Mouse (Mus musculus) Patski (cell line): ENCODE results near the gene Coro1c. TPM values are rescaled to one million over a fixed set of nuclear protein-coding genes. Genes with fewer than 3 reads are reported as not detected.

Experiments
- ATAC-seq: fragments of 100-300 bp; one replicate; pipeline ENCODE4 v1.8.0; 2021
- CTCF ChIA-PET: fragments of 350-600 bp; sonication (Branson Sonifier 250); formaldehyde crosslinking; loops from one replicate; lab custom pipeline; 2022; ENCODE audit warnings: inconsistent platforms; lab: Charles Lee
- POLR2A ChIA-PET: fragments of 350-600 bp; sonication (Branson Sonifier 250); formaldehyde crosslinking; loops from one replicate; lab custom pipeline; 2022; ENCODE audit warnings: antibody characterized with exemption, inconsistent platforms; lab: Charles Lee
- DNase-seq: peaks from one replicate; pipeline ENCODE4 v3.0.0-alpha.2; 2011; ENCODE audit warnings: low read depth, low spot score
- H3K27me3 ChIP-seq: fragments of 371-371 bp; one replicate; pipeline ENCODE4 v1.5.1; 2021
- CTCF ChIP-seq: fragments of 100-300 bp; IDR thresholded peaks from one replicate; pipeline ENCODE4 v1.5.1; 2021
- in situ Hi-C: fragments of 300-500 bp; cut with MboI; formaldehyde crosslinking; loops from 3 replicates; pipeline ENCODE4 v1.11.1; 2018; ENCODE audit warnings: low pct_unique_long_range_greater_than_20kb, mixed read lengths
- polyA plus RNA-seq: library from polyadenylated mRNA; unstranded; gene quantifications from one replicate; pipeline ENCODE4 v1.2.3, GENCODE M21; 2021

Coro1c gene
- polyA plus RNA-seq, 1 experiment from 2014 or later = 160 TPM

DNA sequence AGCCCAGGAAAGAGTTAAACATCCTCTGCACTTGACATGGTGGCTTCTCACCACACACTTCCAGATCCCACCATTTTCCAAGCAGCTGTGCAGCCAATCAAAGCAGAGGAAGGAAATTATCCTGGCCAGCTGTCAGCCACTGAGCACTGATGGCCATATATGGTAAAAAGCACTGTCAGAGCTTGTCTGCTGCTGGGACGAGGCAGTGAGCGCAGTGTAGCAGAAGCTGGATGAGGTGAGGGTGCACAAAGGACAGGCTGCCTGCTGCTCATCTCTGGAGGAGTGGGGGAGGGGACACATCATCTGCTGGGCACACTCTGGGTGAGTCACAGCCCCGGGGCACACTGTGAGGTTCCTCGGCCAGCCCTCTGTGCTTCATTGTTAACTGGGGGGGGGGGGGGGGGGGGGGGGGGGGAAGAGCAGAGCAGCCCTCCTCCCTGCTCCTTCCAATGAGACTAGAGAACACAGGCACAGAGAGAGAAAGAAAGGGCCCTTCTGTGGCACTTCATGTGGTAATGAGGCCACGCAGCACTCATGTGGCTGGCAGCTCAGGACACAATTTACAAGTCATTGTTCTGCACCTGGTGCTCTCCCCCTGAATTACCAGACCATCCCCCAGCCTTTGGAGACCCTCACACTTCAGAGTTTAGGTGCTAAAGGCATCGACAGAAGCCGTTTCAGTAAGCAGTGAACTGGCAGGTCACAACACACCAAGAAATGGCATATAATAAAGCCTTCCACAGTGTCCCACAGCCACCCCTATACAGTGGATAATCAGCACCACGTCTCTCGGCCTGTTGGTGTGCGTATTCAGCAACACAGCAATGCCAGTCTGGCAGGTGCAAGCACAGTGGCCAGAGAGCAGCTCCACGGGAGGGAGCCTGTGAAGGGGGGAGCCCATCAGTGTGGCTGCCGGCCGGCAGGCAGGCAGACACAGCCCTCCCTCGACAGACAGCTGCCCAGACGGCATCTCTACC is 35.3 kb downstream of the Coro1c start:
- POLR2A ChIA-PET = interaction anchor here (0.5 to 1.8 kb wide), 3 partner anchors 10 to 34 kb away, joined by 3 to 5 read pairs (median 4); no protein-coding TSS in a partner anchor
- in situ Hi-C loops = no loop called here
- peak; percentile 100 for DNase-seq

DNA sequence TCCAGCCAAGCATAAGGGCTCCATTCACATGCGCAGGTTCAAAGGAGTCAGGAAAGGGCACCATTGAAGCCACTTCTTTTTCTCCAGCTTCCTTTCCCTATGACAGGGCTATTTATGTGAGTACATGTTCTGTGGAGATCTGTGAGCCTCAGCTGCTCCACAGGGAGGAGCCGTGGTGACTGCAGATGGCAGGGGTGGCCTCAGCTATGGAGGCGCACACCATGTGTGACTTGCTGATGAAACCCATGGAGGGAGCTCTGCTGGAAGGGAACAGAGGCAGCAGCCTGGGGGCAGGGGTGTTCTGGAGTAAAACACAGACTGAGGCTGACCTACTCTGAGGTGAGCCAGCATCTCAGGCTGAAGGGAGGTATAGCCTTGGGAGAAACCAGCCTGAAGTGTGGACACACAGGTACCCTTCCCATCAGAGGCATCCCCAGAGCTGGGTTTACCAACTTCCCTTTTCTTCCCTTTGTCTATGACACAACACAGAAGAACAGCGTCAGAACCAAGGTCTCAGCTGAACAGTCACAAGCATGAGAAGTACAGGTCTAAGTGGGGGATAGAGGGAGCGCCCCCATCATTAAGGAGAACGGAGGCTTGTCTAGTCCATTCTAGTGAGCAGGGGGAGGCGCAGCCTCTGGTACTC is 36.5 kb downstream of the Coro1c start:
- no peaks in the 10 kb centered on the region for H3K27me3 ChIP-seq
- ChIA-PET POLR2A (interaction anchor here (0.7 kb wide), 1 partner anchor 14 kb away, joined by 3 read pairs; no protein-coding TSS in a partner anchor), CTCF (interaction anchor here (0.9 to 3.7 kb wide), 7 partner anchors 9 to 175 kb away, joined by 3 to 15 read pairs (median 4); no protein-coding TSS in a partner anchor)
- ATAC-seq (no peak), DNase-seq (no peak)
- in situ Hi-C loops = no loop called here
- TF ChIP-seq CTCF = no peak

More for the DNA sequence above, 35.3 kb downstream of the Coro1c start:
- CTCF ChIA-PET = interaction anchor here (0.7 to 3.7 kb wide), 13 partner anchors 11 to 173 kb away, joined by 3 to 15 read pairs (median 4); partner anchors contain the start of gene Coro1c
- no peak for TF ChIP-seq CTCF
- ATAC-seq = peak; percentile 91
- no peaks in the 10 kb centered on the region for H3K27me3 ChIP-seq

DNA sequence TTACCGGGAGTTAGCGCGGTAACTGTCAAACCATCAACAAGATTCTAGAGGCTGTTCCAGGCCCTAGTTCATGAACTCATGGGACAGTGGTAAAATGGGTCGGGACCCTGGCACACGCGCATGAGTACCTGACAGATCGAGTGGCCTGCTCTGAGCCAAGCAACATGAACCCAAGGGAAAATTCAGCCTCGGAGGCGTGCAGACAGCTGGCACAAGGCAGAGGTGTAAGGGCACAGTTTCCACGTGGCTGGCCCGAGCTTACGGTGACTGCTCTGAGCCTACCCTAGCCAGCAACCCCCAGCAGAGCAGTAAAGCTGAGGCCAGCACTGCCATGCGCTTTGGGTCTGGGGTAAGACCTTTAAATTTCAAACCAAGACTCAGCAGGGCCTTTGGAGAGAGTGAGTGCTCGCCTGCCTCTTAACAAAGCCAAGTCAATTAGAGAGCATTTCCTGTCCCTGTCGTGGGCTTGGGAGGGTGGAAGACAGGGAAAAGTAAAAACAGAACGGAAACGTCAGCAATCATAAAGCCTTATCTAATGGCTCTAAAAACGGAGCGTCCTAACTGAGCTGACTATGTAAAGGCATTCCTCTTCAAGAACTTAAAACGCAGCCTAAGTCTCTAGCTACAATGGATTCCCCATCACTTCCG is 38.0 kb downstream of the Coro1c start:
- DNase-seq (no peak), ATAC-seq (no peak)
- TF ChIP-seq CTCF = no peak
- H3K27me3 ChIP-seq = no peaks in the 10 kb centered on the region
- ChIA-PET POLR2A (no interaction called here), CTCF (interaction anchor here (1.1 to 3.7 kb wide), 3 partner anchors 12 to 21 kb away, joined by 3 to 15 read pairs (median 3); no protein-coding TSS in a partner anchor)
- in situ Hi-C loops = no loop called here

DNA sequence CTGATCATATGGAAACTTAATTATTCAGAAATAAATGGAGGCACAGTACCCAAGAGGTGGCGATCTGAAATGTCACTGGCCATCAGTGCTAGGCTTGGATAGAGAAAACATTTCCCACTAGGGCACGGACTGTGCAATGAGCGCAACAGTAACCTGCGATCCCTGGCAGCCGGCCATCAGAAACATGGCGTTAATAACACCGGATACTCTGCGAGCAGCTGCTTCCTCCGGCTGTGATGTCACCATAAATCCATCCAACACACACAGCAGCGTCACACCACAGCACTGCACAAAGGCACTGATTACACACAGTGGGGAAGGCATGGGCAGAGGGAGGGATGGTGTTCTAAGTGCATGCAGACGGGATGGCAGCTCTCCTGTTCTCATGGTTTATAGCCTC is 39.4 kb downstream of the Coro1c start:
- in situ Hi-C loops = loop anchor here (5.0 kb wide), 1 partner anchor 33 kb away; no protein-coding TSS in a partner anchor
- ChIA-PET POLR2A (interaction anchor here (0.6 kb wide), 1 partner anchor 33 kb away, joined by 3 read pairs; no protein-coding TSS in a partner anchor), CTCF (interaction anchor here (1.3 to 1.4 kb wide), 2 partner anchors 11 to 43 kb away, joined by 3 read pairs; no protein-coding TSS in a partner anchor)
- ATAC-seq (no peak), DNase-seq (no peak)
- no peaks in the 10 kb centered on the region for H3K27me3 ChIP-seq
- TF ChIP-seq CTCF = no peak

DNA sequence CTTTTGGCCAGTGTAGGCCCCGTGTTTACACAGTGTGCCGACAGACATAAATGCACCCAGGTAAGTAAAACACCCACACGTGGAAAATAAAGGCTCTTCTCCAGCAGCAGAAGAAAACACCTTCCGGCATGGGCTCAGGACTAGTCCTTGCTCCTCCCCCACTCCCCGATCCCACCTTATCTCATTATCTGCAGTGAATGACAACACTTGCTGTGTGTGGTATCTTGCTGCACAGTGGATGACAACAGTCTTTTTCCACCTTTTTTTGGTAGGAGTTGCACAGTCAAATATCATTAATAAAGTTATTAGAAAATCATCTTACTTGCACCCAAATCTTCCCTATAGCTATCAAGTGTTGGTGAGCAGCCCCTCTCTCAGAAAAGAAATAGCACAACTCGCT is 43.6 kb downstream of the Coro1c start:
- no peak for ATAC-seq
- no peak for DNase-seq
- no peaks in the 10 kb centered on the region for H3K27me3 ChIP-seq
- in situ Hi-C loops = loop anchor here (5.0 kb wide), 1 partner anchor 37 kb away; no protein-coding TSS in a partner anchor
- ChIA-PET CTCF (interaction anchor here (0.7 to 1.5 kb wide), 2 partner anchors 36 to 44 kb away, joined by 3 to 5 read pairs; partner anchors contain the start of gene Coro1c), POLR2A (no interaction called here)
- no peak for TF ChIP-seq CTCF

DNA sequence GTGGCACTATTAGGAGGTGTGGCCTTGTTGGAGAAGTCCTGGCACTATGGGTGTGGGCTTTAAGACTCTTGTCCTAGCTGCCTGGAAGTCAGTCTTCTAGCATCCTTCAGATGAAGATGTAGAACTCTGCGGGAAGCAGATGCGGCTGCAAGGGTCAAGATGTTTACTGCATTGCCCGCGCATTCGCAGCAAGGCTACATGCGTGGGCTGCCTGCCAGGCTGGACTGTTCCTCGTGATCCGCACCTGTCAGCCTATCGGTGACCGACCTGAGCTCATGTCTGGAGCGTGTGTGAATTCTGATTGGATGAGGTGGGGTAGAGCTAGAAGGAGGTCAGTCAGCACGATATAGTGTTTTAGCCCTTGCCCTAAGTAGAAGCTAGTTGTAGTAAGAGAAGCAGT is 44.6 kb downstream of the Coro1c start:
- in situ Hi-C loops = no loop called here
- no peaks in the 10 kb centered on the region for H3K27me3 ChIP-seq
- POLR2A ChIA-PET = interaction anchor here (0.5 kb wide), 1 partner anchor 28 kb away, joined by 3 read pairs; no protein-coding TSS in a partner anchor
- TF ChIP-seq CTCF = no peak
- DNase-seq (no peak), ATAC-seq (no peak)
- CTCF ChIA-PET = interaction anchor here (0.7 to 1.5 kb wide), 3 partner anchors 37 to 183 kb away, joined by 3 to 5 read pairs (median 3); partner anchors contain the start of gene Coro1c

DNA sequence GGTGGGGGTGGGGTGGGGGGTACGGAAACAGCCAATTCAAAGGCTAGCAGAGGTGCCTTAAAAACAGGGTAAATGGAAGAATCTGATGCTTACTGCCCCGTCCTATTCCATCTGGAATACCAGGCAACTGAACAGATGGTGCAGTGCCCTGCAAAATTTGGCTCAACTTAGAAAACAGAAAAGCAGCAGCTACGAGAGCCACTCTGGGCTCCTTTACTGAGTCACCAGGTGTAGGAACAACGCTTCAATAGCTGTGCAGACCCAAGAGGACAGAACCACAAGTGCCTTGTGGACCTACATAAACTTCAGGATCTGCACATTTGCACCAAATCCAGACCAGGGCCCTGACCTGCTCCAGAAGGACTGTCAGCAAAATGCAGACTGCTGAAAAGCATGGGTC is 46.1 kb downstream of the Coro1c start:
- TF ChIP-seq CTCF = no peak
- ChIA-PET POLR2A (interaction anchor here (1.0 kb wide), 1 partner anchor 21 kb away, joined by 6 read pairs; no protein-coding TSS in a partner anchor), CTCF (interaction anchor here (0.6 to 2.8 kb wide), 7 partner anchors 9 to 92 kb away, joined by 3 to 12 read pairs (median 4); no protein-coding TSS in a partner anchor)
- no peak for ATAC-seq
- no peaks in the 10 kb centered on the region for H3K27me3 ChIP-seq
- in situ Hi-C loops = no loop called here
- no peak for DNase-seq

DNA sequence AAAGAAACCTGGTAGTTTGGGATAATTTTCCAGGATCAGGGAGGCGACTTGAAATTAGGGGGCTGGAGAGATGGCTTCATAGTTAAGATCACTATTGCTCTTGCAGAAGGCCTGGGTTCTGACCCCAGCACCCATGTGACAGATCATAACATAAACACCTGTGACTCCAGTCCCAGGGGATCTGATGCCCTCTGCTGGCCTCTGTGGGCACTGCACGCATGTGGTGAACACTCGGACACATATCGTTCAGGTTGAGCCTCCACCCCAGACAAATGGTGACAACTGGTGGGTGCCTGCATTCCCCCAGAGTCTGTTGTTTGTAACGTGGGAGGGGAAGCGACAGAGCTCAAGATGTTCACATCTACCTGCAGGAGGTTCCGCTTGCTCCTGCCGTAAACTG is 47.3 kb downstream of the Coro1c start:
- in situ Hi-C loops = no loop called here
- no peak for TF ChIP-seq CTCF
- no peaks in the 10 kb centered on the region for H3K27me3 ChIP-seq
- DNase-seq (no peak), ATAC-seq (no peak)
- POLR2A ChIA-PET = no interaction called here
- CTCF ChIA-PET = interaction anchor here (1.6 to 2.8 kb wide), 2 partner anchors 8 to 12 kb away, joined by 4 to 12 read pairs; no protein-coding TSS in a partner anchor

DNA sequence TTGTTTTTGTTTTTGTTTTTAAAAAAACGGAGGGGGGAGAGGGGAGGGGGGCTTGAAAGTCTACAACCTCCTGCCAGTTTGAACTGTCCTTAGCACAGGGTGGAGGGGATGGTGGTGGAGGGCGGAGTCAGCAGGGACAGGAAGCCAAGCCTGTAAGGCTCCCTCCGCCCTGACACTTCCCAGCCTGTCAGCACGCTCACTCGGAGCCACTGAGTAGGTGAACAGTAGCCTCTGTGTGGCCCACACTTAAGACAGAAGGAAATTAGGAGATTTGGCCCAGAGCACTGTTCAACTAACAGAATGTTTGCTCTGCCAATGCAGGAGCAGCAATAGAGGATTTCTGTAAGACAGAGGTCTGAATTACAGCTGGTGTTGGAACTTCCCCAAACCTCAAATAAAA is 49.6 kb downstream of the Coro1c start:
- ChIA-PET CTCF (interaction anchor here (1.1 to 2.7 kb wide), 4 partner anchors 14 to 85 kb away, joined by 3 to 11 read pairs (median 6); no protein-coding TSS in a partner anchor), POLR2A (interaction anchor here (0.6 kb wide), 1 partner anchor 31 kb away, joined by 3 read pairs; no protein-coding TSS in a partner anchor)
- ATAC-seq = no peak
- in situ Hi-C loops = no loop called here
- H3K27me3 ChIP-seq = no peaks in the 10 kb centered on the region
- no peak for TF ChIP-seq CTCF
- DNase-seq = no peak
